ENCODE assay signal across 23 mouse cellular contexts in the genomic region with DNA sequence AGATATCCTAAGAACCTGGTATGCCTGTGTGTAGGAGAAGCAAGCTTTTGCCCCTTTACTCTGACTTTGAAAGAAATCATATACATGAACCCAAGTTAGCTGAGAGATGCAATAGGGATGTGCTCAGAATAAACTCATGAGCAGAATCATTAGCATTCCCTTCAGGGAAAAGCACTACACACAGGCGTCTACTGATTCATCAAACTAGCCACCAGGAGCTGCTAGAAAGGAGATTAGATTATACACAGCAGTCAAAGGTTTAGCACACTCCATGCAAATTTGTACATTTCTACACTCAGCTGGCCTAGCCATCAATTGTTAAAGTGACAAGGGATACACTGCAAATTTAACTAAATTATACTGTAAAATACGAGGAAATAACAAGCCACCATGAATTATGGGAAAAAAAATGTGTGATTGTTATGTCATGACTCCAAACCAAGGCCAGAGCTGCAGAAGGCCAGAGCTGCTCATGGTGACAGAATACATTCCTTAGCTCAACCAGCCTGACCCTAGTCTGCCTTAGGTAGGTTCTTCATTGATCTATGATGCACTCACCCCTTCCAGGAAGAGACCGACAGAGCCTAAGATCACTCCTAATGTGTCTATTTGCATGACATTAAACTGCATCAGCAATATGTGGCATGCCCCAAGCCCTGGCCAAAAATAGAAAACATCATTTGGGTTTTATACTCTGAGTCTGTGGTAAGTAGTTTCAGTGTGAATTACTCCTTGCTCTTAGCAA.
DNase-seq lines count a peak whose midpoint lies in the region; ATAC-seq and TF ChIP-seq lines count a peak whose summit lies in the region.
"Had no signal": no experiment of that assay in that cellular context is flagged by ENCODE, and none has a peak within 500 bp of the region (broad histone marks: within the 10 kb centered on the region; RNA-seq: fewer than 3 reads in every experiment).

No protein-coding gene starts in this region.

- H3K4me2 ChIP-seq in hindbrain, embryonic 13.5 days: no peak overlapping the region
- H3K4me2 ChIP-seq in hindbrain, embryonic 11.5 days (replicated peaks; ENCODE audit: low read depth, low read length): no peak overlapping the region
- no peak overlapping the region for H3K4me2 ChIP-seq in hindbrain, postnatal 0 days (ENCODE audit: low read depth, low read length)
- H3K4me2 ChIP-seq in midbrain, postnatal 0 days (ENCODE audit: low read depth, low read length, poor library complexity, severe bottlenecking): no peak overlapping the region
- H3K4me2 ChIP-seq: embryonic facial prominence, embryonic 12.5 days; forebrain, embryonic 13.5 days; heart, embryonic 15.5 days; liver, embryonic 13.5 days; lung, embryonic 14.5 days; neural tube, embryonic 12.5 days had no signal

- no peak overlapping the region for H3K9ac ChIP-seq in hindbrain, embryonic 13.5 days
- no peak overlapping the region for H3K9ac ChIP-seq in hindbrain, embryonic 11.5 days (ENCODE audit: low read depth, low read length)
- no peak overlapping the region for H3K9ac ChIP-seq in hindbrain, postnatal 0 days (replicated peaks; ENCODE audit: low read length)
- no peak overlapping the region for H3K9ac ChIP-seq in midbrain, postnatal 0 days (replicated peaks; ENCODE audit: low read length, poor library complexity, severe bottlenecking)
- H3K9ac ChIP-seq: embryonic facial prominence, embryonic 12.5 days; forebrain, embryonic 13.5 days; heart, embryonic 15.5 days; liver, embryonic 13.5 days; lung, embryonic 14.5 days; neural tube, embryonic 12.5 days had no signal

- no peaks in the 10 kb centered on the region for H3K27me3 ChIP-seq in hindbrain, embryonic 13.5 days
- no peaks in the 10 kb centered on the region for H3K27me3 ChIP-seq in hindbrain, embryonic 11.5 days (ENCODE audit: control insufficient read depth, insufficient read depth, low read length)
- H3K27me3 ChIP-seq in hindbrain, postnatal 0 days (ENCODE audit: insufficient read depth, low read length): no peaks in the 10 kb centered on the region
- no peaks in the 10 kb centered on the region for H3K27me3 ChIP-seq in midbrain, postnatal 0 days (ENCODE audit: insufficient read depth, low read length)
- H3K27me3 ChIP-seq: embryonic facial prominence, embryonic 12.5 days; forebrain, embryonic 13.5 days; heart, embryonic 15.5 days; liver, embryonic 13.5 days; neural tube, embryonic 12.5 days had no signal

- TF ChIP-seq CTCF in hindbrain, postnatal 0 days (IDR thresholded peaks at IDR 0.05; ENCODE audit: low read depth): no peak
- peak; percentile 35 for TF ChIP-seq CTCF in midbrain, postnatal 0 days (IDR thresholded peaks at IDR 0.05)

- no peaks in the 10 kb centered on the region for H3K9me3 ChIP-seq in hindbrain, embryonic 13.5 days
- H3K9me3 ChIP-seq in hindbrain, embryonic 11.5 days (ENCODE audit: control insufficient read depth, low read length): no peaks in the 10 kb centered on the region
- H3K9me3 ChIP-seq in hindbrain, postnatal 0 days (ENCODE audit: low read length): no peaks in the 10 kb centered on the region
- no peaks in the 10 kb centered on the region for H3K9me3 ChIP-seq in midbrain, postnatal 0 days (ENCODE audit: low read length)
- H3K9me3 ChIP-seq: embryonic facial prominence, embryonic 12.5 days; forebrain, embryonic 13.5 days; heart, embryonic 15.5 days; liver, embryonic 13.5 days; neural tube, embryonic 12.5 days had no signal

- peaks cover 9% of the 10 kb centered on the region; the same call in 1 of the 2 replicates for H3K4me1 ChIP-seq in hindbrain, embryonic 13.5 days (replicated peaks)
- no peaks in the 10 kb centered on the region for H3K4me1 ChIP-seq in hindbrain, embryonic 11.5 days (replicated peaks; ENCODE audit: control insufficient read depth, insufficient read depth, low read length)
- H3K4me1 ChIP-seq in hindbrain, postnatal 0 days (ENCODE audit: insufficient read depth, low read length): no peaks in the 10 kb centered on the region
- no peaks in the 10 kb centered on the region for H3K4me1 ChIP-seq in midbrain, postnatal 0 days (ENCODE audit: insufficient read depth, low read length)
- H3K4me1 ChIP-seq: embryonic facial prominence, embryonic 12.5 days; forebrain, embryonic 13.5 days; liver, embryonic 13.5 days; neural tube, embryonic 12.5 days had no signal

- no peak overlapping the region for H3K4me3 ChIP-seq in hindbrain, embryonic 13.5 days
- H3K4me3 ChIP-seq in hindbrain, embryonic 11.5 days (ENCODE audit: low read depth, low read length): no peak overlapping the region
- no peak overlapping the region for H3K4me3 ChIP-seq in hindbrain, postnatal 0 days (ENCODE audit: low read length)
- H3K4me3 ChIP-seq in midbrain, postnatal 0 days (ENCODE audit: low read depth, low read length): no peak overlapping the region
- H3K4me3 ChIP-seq: embryonic facial prominence, embryonic 12.5 days; erythroblast, embryonic 14.5 days; forebrain, embryonic 13.5 days; heart, embryonic 15.5 days; liver, embryonic 13.5 days; neural tube, embryonic 12.5 days had no signal

- WGBS in hindbrain, embryonic 13.5 days: 58% methylated on average over 3 of the region's 3 CpGs
- 73% methylated on average over 3 of the region's 3 CpGs for WGBS in hindbrain, embryonic 11.5 days
- WGBS in hindbrain, postnatal 0 days: 50% methylated on average over 3 of the region's 3 CpGs
- WGBS in midbrain, postnatal 0 days: 36% methylated on average over 3 of the region's 3 CpGs

- H3K27ac ChIP-seq in hindbrain, embryonic 13.5 days: peak overlapping the region; percentile 52
- no peak overlapping the region for H3K27ac ChIP-seq in hindbrain, embryonic 11.5 days (ENCODE audit: low read depth, low read length)
- no peak overlapping the region for H3K27ac ChIP-seq in hindbrain, postnatal 0 days
- no peak overlapping the region for H3K27ac ChIP-seq in midbrain, postnatal 0 days (ENCODE audit: low read depth, low read length)
- H3K27ac ChIP-seq: embryonic facial prominence, embryonic 12.5 days; forebrain, embryonic 13.5 days; heart, embryonic 15.5 days; liver, embryonic 13.5 days; neural tube, embryonic 12.5 days had no signal

- ATAC-seq in hindbrain, embryonic 13.5 days (ENCODE audit: low FRiP score): peak; percentile 50
- no peak for ATAC-seq in hindbrain, embryonic 11.5 days (ENCODE audit: low FRiP score)
- peak; percentile 64 for ATAC-seq in hindbrain, postnatal 0 days
- peak; percentile 33; the same call in 1 of the 2 replicates for ATAC-seq in midbrain, postnatal 0 days (ENCODE audit: low FRiP score)
- ATAC-seq: forebrain, embryonic 13.5 days; intestine, embryonic 16.5 days had no signal

- DNase-seq in adrenal gland, adult 8-10 months: peak; percentile 15
- DNase-seq in adrenal gland, postnatal 25 days: no peak
- DNase-seq in hindbrain, embryonic 11.5 days (ENCODE audit: low spot score): no peak
- peak; percentile 42 for DNase-seq in hindbrain, postnatal 0 days (ENCODE audit: low spot score)
- peak; percentile 26 for DNase-seq in midbrain, postnatal 0 days (ENCODE audit: low spot score)
- no peak for DNase-seq in frontal cortex, postnatal 36 days (ENCODE audit: low spot score in 2 of 2)
- no peak for DNase-seq in gastrocnemius, postnatal 4 days (ENCODE audit: low spot score in 2 of 2)
- DNase-seq: cerebellum, adult 18-20 months; cerebellum, postnatal 14 days; gastrocnemius, postnatal 25 days; kidney, postnatal 4 days; liver, embryonic 13.5 days; lung, embryonic 14.5 days; right cerebral cortex, adult 18-20 months; right cerebral cortex, postnatal 4 days; thymus, postnatal 14 days had no signal

- no peaks in the 10 kb centered on the region for H3K36me3 ChIP-seq in hindbrain, embryonic 13.5 days
- H3K36me3 ChIP-seq in hindbrain, embryonic 11.5 days (ENCODE audit: control insufficient read depth, insufficient read depth, low read length): no peaks in the 10 kb centered on the region
- no peaks in the 10 kb centered on the region for H3K36me3 ChIP-seq in hindbrain, postnatal 0 days (ENCODE audit: insufficient read depth, low read length)
- H3K36me3 ChIP-seq in midbrain, postnatal 0 days (ENCODE audit: insufficient read depth, low read length): peaks cover 4% of the 10 kb centered on the region; the same call in 1 of the 2 replicates
- H3K36me3 ChIP-seq: embryonic facial prominence, embryonic 12.5 days; liver, embryonic 13.5 days; neural tube, embryonic 12.5 days had no signal

Comparison
In these comparisons a context has a peak if more than half of its experiments do, and no peak if none do; other contexts are left out.
1. DNase-seq: peak in adrenal gland, adult 8-10 months (single experiment), hindbrain, postnatal 0 days (single experiment) and midbrain, postnatal 0 days (single experiment); none in adrenal gland, postnatal 25 days (single experiment), hindbrain, embryonic 11.5 days (single experiment), frontal cortex, postnatal 36 days (0 of 2) and gastrocnemius, postnatal 4 days (0 of 2).